Mouse (Mus musculus) cerebellum, adult 8-10 months (tissue): Measurements from ENCODE around the gene Snf8.
A peak's percentile ranks its signal among the peaks of the same experiment; 100 is the strongest.

ENCODE experiments used
- DNase-seq: peaks from one replicate; pipeline ENCODE4 v3.0.0; 2022

The Snf8 gene

DNA sequence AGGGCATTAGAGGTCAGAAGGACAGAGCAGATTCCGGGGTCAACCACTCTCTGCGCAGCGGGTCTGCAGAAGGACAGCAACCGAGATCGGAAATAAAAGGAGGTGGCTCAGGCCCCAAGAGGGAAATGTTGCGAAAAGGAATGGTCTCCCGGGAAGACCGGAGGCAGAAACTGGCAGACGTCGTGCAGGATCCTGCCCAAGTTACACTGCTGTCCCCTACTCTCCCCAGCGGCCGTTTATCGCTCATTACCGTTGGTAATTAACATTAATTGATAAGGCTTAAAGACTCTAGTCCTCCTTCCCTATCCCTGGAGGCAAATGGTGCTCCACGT, 40.5 kb downstream of the Snf8 start:
- DNase-seq = no peak

- DNase-seq = peak; percentile 99
Measured at GRCm38 (mm10) chr11:96075509-96076220, 41.0 kb downstream of the Snf8 start, which contains the start of gene Atp5g1. Atp5g1 (minus strand) TSS chr11:96075670.

GRCm38 (mm10) chr11:96076221-96077105, 41.8 kb downstream of the Snf8 start:
- no peak for DNase-seq

DNA sequence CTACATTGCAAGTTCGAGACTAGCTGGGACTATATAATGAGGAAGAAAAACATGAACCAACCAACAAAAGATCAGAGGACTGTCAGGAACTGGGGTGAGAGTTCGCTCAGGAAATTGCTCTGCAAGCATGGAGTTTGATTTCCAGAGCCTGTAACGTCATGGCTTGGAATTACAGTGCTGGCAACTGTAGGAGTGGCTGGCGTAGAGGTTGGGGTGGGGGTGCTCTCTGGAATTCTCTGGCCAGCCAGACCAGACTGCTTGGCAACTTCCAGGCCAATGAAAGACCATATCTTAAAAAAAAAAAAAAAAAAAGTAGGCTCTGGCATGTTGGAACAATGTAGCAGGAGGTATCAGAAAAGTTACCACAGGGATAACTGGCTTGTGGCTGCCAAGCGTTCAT, 46.1 kb downstream of the Snf8 start:
- no peak for DNase-seq

GRCm38 (mm10) chr11:96082682-96083081, 48.0 kb downstream of the Snf8 start:
- no peak for DNase-seq

- DNase-seq = no peak
Measured at GRCm38 (mm10) chr11:96087981-96088380, 53.3 kb downstream of the Snf8 start.

DNA sequence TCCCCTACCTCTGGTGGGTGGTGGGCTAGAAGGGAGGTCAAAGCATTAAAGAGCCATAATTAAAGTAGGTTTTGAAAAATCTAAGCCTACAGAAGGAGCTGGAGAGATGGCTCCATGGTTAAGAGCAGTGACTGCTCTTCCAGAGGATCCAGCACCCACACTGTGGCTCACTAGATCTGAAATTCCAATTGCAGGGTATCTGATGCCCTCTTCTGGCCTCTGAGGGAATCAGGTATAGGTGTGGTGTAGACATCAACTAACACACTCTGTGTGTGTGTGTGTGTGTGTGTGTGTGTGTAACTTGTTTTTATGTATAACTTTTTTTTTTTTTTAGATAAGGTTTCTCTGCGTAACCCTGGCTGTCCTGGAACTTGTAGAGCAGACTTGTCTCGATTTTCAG, 56.4 kb downstream of the Snf8 start:
- DNase-seq = no peak

DNA sequence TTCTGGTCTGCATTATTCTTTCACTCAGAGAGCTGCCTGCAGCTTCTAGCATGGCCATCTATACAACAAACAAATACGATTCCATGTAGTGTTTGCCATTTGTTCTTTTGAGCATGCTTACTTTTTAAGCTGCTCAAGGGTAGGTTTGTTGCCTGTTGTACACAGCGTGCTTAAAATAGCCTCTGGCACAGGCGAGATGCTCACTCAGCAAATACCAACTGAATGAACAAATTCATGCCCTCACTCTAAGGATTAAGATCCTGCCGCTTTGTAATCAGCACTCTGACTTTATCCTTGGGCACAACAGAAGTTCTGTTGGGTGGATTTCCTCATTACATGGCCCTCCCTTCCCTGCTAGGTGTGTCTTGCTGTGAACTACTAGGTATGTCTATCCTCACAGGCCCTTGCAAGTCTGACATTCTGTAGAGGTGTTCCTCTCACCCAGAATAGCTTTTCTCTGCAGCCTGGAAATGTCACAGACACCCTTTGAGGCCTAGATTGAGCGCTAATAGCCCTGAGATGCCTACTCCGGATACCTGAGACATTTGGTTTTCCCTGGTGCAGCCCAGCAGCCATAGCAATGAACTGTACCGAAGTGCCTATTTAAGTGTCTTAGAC, 58.1 kb downstream of the Snf8 start:
- no peak for DNase-seq

- no peak for DNase-seq
Measured at GRCm38 (mm10) chr11:96093361-96093760, 58.7 kb downstream of the Snf8 start.
